Mouse (Mus musculus) erythroblast, embryonic 14.5 days (primary cell): ENCODE measurements around the gene AC134908.4. TPM values are rescaled to one million over a fixed set of nuclear protein-coding genes. Genes with fewer than 3 reads are reported as not detected.

Experiments
- H3K27me3 ChIP-seq: 2 replicates; pipeline ENCODE4 v1.6.1; 2012; ENCODE audit warnings: inconsistent platforms; ENCODE audit not compliant: control insufficient read depth
- H3K36me3 ChIP-seq: 2 replicates; pipeline ENCODE4 v1.6.1; 2012; ENCODE audit warnings: mild to moderate bottlenecking, inconsistent platforms; ENCODE audit not compliant: control insufficient read depth
- H3K4me1 ChIP-seq: 2 replicates; pipeline ENCODE4 v1.6.1; 2012; ENCODE audit warnings: inconsistent platforms; ENCODE audit not compliant: control insufficient read depth
- H3K4me3 ChIP-seq: replicated peaks from 2 replicates; pipeline ENCODE3; 2012; ENCODE audit warnings: moderate library complexity, mild to moderate bottlenecking, inconsistent platforms
- H3K9me3 ChIP-seq: 2 replicates; pipeline ENCODE4 v1.6.1; 2012; ENCODE audit warnings: low read length, inconsistent platforms, mixed read lengths; ENCODE audit not compliant: control insufficient read depth
- GATA1 ChIP-seq: IDR thresholded peaks from 2 replicates; pipeline ENCODE4 v1.6.1; 2012; ENCODE audit warnings: low read length, inconsistent platforms, mixed read lengths
- TAL1 ChIP-seq: IDR thresholded peaks from 3 replicates; pipeline ENCODE4 v1.6.1; 2012; ENCODE audit warnings: low read length, inconsistent platforms, mixed read lengths
- polyA plus RNA-seq: library from polyadenylated mRNA; stranded (reverse); fragments of >175 nt; gene quantifications from 2 replicates; pipeline ENCODE4 v1.2.3, GENCODE M21; 2012

Gene AC134908.4
- polyA plus RNA-seq, 1 experiment = not detected

DNA sequence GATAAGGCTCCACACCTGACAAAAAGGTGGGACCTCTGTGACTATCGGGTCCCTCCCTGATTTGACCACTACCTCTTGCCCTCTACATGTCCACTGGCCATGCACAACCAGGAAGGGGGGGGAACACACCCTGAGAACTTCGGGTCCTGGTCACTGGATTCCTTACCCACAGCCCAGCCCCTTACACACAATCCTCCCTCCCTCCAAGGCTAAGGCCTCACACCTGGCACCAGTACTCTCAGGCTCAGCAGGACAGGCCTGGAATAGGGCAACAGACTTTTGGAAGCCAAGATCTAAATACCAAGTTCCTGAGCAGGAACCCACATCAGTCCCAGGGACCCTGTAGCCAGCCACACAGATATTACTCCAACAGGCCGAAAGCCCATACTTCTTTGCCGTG is 43.4 kb upstream of the AC134908.4 start:
- TF ChIP-seq GATA1 (no peak), TAL1 (no peak)
- Histone ChIP-seq H3K4me3 (no peak overlapping the region), H3K4me1 (peaks cover 85% of the 10 kb centered on the region)

GRCm38 (mm10) chr17:25837533-25837932 is 42.1 kb upstream of the AC134908.4 start:
- peaks cover 76% of the 10 kb centered on the region for H3K36me3 ChIP-seq
- TF ChIP-seq GATA1 = no peak
- no peak for TF ChIP-seq TAL1
- peaks cover 82% of the 10 kb centered on the region for H3K4me1 ChIP-seq
- no peaks in the 10 kb centered on the region for H3K9me3 ChIP-seq
- H3K4me3 ChIP-seq = no peak overlapping the region
- H3K27me3 ChIP-seq = no peaks in the 10 kb centered on the region

More for the DNA sequence above, 43.4 kb upstream of the AC134908.4 start:
- H3K27me3 ChIP-seq = no peaks in the 10 kb centered on the region
- no peaks in the 10 kb centered on the region for H3K9me3 ChIP-seq
- H3K36me3 ChIP-seq = peaks cover 84% of the 10 kb centered on the region

DNA sequence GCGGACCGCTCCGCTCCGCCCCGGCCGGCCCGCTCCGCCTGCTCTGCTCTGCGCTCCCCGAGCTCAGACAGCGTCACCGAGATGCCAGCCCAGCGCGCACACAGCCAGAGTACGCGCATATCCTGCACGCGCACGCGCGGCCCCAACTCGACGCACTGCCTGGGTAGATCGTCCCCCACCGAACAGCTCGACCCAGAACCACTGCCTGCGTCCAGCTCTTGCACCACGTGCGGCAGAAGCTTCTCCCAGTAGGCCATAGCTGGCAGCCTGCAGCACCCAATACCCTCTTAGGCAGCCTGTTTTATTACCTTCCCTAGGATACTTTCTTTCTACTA is 41.6 kb upstream of the AC134908.4 start, which contains the start of gene Rhbdl1:
TSS of gene Rhbdl1 (minus strand) at position 220 of the 335 bp plus-strand sequence.
- Histone ChIP-seq H3K9me3 (no peaks in the 10 kb centered on the region), H3K4me1 (peaks cover 81% of the 10 kb centered on the region), H3K36me3 (peaks cover 71% of the 10 kb centered on the region), H3K27me3 (no peaks in the 10 kb centered on the region), H3K4me3 (peak within 1 kb of the TSS; percentile 39)
- TF ChIP-seq GATA1 (no peak), TAL1 (no peak)

GRCm38 (mm10) chr17:25836397-25837075 is 41.1 kb upstream of the AC134908.4 start:
- H3K27me3 ChIP-seq = no peaks in the 10 kb centered on the region
- H3K4me1 ChIP-seq = peaks cover 82% of the 10 kb centered on the region

DNA sequence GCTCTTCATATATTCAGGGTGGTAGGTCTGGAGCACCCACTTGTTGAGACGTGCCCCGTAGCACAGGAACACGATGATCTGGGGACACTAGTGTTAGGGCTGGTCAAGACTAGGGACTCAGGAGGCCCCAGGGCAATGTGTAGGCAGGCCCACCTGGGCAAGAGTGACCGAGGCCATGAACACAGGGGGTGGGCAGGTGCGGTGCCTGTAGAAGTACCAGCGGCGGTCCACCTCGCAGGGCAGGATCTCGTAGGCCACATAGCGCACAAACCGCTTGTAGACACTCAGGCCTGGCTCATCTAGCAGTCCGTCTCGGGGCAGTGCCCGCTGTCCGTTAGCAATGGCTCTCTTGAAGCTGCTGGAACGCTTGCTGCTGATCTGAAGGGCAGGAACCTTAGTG is 40.4 kb upstream of the AC134908.4 start:
- H3K9me3 ChIP-seq = no peaks in the 10 kb centered on the region
- no peaks in the 10 kb centered on the region for H3K27me3 ChIP-seq
- H3K4me3 ChIP-seq = no peak overlapping the region
- H3K4me1 ChIP-seq = peaks cover 84% of the 10 kb centered on the region
- TF ChIP-seq TAL1 (no peak), GATA1 (no peak)
- peaks cover 71% of the 10 kb centered on the region for H3K36me3 ChIP-seq

More at GRCm38 (mm10) chr17:25836397-25837075, 41.1 kb upstream of the AC134908.4 start:
- Histone ChIP-seq H3K4me3 (peak overlapping the region; percentile 39), H3K9me3 (no peaks in the 10 kb centered on the region), H3K36me3 (peaks cover 71% of the 10 kb centered on the region)
- TF ChIP-seq TAL1 (no peak), GATA1 (no peak)

DNA sequence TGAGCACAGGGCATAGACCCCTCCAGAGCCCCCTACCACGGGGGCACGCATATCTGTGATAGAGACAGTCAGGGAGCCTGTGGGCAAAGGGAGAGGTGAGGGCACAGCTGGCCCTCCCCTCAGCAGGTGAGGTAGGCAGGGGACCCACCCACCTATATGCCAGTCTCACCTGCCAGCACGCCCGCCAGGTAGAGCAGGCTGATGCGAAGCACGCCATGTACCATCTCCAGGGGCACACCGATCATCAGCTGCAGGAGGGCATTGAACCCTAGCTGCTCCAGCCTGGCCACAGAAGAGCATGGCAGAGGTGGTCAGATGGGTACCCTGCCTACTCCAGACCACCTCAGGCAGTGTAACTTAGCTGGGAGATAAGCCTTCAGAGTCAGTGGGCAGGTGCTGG is 39.8 kb upstream of the AC134908.4 start:
- Histone ChIP-seq H3K9me3 (no peaks in the 10 kb centered on the region), H3K4me1 (peaks cover 85% of the 10 kb centered on the region), H3K4me3 (no peak overlapping the region), H3K27me3 (no peaks in the 10 kb centered on the region), H3K36me3 (peaks cover 71% of the 10 kb centered on the region)
- TF ChIP-seq GATA1 (no peak), TAL1 (no peak)

GRCm38 (mm10) chr17:25834595-25835222 is 39.2 kb upstream of the AC134908.4 start:
- H3K36me3 ChIP-seq = peaks cover 71% of the 10 kb centered on the region
- H3K4me3 ChIP-seq = peak overlapping the region; percentile 81
- H3K4me1 ChIP-seq = peaks cover 91% of the 10 kb centered on the region
- no peaks in the 10 kb centered on the region for H3K9me3 ChIP-seq
- no peaks in the 10 kb centered on the region for H3K27me3 ChIP-seq
- TF ChIP-seq GATA1 (no peak), TAL1 (no peak)

DNA sequence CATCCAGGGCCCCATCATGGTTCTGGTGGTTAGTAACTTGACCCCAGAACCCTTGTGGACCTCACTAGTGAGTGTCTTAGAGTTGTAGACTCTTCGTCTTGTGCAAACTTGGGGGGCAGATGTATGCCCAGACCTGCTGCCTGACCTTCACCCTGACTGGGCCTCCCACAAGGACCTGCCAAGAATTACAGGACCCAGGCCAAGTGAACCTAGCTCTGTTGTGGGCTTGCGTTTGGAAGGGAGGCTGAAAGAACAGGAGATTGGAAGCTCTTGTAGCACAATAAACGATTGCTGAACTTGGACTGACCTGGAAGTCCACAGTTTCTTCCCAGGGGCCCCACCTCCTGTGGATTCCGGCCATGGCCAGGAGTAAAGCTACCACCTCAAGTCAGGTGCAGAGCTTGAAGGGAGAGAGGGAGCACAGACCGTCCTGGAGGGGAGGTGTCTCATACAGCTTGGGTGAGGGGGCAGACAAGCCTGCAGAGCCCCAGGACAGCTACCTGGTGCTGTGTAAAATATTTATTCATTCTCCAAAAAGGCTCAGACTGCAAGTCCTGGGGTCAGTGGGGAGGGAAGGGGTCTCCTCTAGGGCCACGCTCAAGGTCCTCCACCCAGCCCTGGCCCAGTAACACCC is 38.6 kb upstream of the AC134908.4 start:
- peak overlapping the region; percentile 81 for H3K4me3 ChIP-seq
- TF ChIP-seq GATA1 (no peak), TAL1 (no peak)
- peaks cover 71% of the 10 kb centered on the region for H3K36me3 ChIP-seq
- H3K4me1 ChIP-seq = peaks cover 92% of the 10 kb centered on the region
- H3K9me3 ChIP-seq = no peaks in the 10 kb centered on the region
- no peaks in the 10 kb centered on the region for H3K27me3 ChIP-seq

DNA sequence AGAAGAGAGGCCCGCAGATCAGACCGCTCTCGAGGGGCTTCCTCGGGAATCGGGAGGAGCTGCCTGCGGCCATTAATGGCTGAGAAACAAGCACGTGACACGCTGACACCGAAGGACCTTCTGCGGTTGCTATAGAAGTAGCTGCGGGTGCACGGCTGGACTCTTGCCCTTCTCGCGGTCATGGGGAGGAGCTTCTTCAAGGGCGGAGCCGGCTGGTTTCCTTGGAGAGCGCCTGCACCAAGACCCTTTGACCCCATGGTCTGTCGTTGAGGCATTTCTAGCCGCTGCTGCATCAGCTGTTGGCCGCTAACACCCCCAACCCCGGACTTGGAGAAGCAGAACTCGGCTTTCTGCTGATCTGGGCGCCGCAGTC is 37.8 kb upstream of the AC134908.4 start, which contains the start of gene Stub1:
TSS of gene Stub1 (minus strand) at position 114 of the 373 bp plus-strand sequence.
- Histone ChIP-seq H3K9me3 (no peaks in the 10 kb centered on the region), H3K4me3 (peak within 1 kb of the TSS; percentile 81), H3K27me3 (no peaks in the 10 kb centered on the region), H3K4me1 (peaks cover 95% of the 10 kb centered on the region), H3K36me3 (peaks cover 66% of the 10 kb centered on the region)
- no peak for TF ChIP-seq GATA1
- TF ChIP-seq TAL1 = no peak
